Mouse (Mus musculus): ENCODE data around the gene Nkx2-3.
A peak's percentile ranks its signal among the peaks of the same experiment; 100 is the strongest.

Gene Nkx2-3

GRCm38 (mm10) chr19:43619916-43620479, 7.9 kb downstream of the Nkx2-3 start:
- no peak for DNase-seq (ENCODE audit: low spot score)

GRCm38 (mm10) chr19:43623913-43624312, 11.8 kb downstream of the Nkx2-3 start:
- no peak for DNase-seq (ENCODE audit: low spot score)

DNA sequence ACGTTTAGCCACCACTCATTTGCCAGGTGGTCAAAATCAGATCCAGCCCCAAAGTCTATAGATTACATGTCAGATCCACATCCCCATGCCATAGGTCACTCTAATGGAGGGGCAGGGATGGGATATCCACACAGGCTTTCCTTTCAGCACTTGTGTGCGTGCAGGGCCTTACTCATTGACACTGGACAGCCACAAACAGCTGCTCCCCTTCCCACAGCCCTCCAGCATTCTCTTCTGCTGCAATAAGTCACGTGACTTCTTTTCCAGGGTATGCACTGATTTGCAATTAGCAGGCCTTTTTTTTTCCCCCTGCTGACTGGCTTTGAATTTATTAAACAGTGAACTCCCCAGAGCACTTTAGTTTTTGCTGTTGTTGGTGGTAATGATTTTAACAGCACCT, 14.0 kb downstream of the Nkx2-3 start:
- no peak for DNase-seq (ENCODE audit: low spot score)

- no peak for DNase-seq (ENCODE audit: low spot score)
Measured at GRCm38 (mm10) chr19:43627345-43627744, 15.2 kb downstream of the Nkx2-3 start.

GRCm38 (mm10) chr19:43629088-43629487, 17.0 kb downstream of the Nkx2-3 start:
- DNase-seq (ENCODE audit: low spot score) = no peak

DNA sequence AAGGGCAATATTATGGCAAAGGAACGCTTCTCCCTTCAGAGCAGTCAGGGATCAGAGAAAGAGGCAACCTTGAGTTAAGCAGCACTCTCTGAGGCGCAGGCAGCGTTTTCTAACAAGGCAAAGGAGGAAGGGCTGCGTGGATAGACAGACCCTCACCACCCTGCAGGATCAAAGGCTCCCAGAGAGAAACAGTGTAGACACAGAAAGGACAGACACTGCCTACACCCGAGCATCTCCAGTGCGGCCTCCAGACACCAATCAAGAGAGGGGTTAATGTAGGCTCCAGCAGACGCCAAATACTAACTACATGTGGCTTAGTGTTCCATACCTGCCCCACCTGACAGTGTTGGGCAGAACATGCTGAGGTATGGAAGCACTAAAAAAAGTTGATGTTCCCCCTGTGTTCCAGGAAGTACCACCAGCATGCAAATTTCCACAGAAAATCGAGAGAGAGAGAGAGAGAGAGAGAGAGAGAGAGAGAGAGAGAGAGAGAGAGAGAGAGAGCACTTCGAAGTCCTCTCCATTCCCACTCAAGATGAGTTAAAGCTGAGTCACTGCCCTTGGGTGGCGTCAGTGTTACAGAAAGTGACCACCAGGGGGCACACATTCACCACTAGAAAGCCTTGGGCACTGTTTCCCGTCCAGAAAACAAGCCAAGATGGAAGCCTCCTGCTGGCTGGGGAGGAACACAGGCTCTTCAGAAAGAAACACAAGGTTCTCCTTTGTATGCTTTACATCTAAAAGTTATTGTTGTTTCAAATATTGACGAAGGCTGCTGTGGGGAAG, 18.5 kb downstream of the Nkx2-3 start:
- DNase-seq (ENCODE audit: low spot score) = peak; percentile 83

DNA sequence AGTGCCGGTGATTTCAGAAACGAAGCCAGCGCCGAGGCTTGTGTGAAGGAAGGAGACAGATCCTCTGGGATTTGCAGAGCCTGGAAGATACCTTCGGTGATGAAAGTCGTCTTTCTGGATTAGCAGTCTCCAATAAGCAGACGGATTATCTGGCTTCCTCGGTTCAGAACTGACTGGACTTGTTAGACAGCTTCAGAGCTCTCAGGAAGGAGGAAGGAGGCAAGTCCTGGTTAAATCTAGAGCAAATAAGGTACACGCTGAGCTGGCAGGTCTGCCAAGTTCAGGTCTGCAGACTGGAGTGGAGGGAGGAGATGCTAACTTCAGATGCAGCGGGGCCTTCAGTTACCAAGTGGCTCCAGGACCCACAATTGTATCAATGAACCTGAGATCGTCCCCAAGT, 29.7 kb downstream of the Nkx2-3 start:
- DNase-seq (ENCODE audit: low spot score) = no peak

DNA sequence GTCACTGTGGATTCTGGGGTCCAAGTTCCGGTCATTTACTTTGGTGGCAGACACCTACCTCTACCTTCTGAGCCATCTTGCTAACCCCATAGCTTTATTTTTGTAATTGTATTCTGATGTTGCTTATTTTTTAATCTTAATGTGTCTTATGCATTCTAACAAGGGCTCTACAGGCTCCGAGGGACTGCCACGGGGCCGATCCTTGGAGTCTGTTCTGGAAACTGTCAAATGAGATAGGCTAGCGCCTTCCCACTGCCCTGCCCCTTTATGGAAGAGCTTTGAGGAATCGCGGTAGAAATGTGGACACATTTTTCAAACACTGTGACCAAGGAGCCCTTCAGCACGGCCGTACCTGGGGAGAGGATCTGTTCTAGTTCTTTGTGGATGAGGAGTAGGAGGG, 30.7 kb downstream of the Nkx2-3 start:
- no peak for DNase-seq (ENCODE audit: low spot score)

DNA sequence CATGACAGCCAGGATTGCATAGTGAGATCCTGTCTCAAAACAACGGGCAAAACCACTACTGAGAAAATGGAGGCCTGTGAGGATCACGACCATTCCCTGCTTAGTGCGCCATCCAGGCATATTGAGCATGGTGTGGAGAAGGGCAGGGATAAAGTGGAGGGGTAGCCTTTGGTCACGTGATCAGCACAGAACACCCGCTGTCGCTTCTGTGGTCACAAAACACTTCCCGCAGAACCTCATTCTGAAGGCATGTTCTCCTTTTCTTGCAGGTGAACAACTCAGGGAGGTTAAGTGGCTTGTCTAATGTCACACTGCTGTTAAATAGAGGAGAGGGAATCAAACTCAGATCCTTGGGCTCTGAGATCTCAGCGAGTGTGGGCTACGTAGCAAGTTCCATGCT, 33.4 kb downstream of the Nkx2-3 start:
- no peak for DNase-seq (ENCODE audit: low spot score)

DNA sequence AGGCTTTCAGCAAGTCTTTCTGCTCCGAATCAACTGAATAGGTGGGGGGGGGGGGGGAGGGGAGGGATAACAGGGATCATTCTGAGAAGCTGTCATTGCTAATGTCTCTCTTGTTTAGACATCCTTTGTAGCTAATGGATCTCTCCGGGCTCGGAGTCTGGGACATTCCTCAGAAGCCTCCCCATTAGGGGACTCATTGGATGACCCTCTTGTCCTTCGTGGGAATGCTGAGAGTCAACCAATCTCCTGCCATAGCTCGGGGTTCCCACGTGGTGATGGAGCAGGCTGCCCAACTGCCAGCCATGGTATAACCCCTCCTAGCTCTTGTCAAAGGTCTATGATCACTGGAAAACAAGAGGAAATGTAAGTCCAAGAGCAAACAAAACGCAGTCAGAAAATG, 34.7 kb downstream of the Nkx2-3 start:
- no peak for DNase-seq (ENCODE audit: low spot score)

DNA sequence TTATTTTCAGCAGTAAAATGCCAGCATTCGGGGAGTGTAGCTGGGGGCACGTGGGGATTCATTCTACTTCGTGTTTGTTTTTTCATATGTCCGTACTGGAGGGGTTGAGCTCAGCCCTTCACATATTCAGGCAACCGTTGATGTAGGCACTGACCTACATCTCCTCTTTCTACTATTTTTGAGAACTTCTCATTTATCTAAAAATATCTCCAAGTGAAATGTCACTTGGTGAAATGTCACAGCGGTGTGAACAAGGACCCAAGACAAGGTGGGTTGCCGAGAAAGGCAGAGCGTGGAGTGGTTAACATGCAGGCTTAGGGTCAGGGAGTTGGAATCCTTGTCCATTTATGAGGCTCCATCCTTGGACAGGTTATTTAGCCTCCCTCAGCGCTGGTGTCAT, 35.1 kb downstream of the Nkx2-3 start:
- no peak for DNase-seq (ENCODE audit: low spot score)

GRCm38 (mm10) chr19:43648343-43648742, 36.2 kb downstream of the Nkx2-3 start:
- DNase-seq (ENCODE audit: low spot score) = no peak

GRCm38 (mm10) chr19:43651241-43651785, 39.2 kb downstream of the Nkx2-3 start:
- DNase-seq (ENCODE audit: low spot score) = no peak

GRCm38 (mm10) chr19:43655735-43656492, 43.8 kb downstream of the Nkx2-3 start:
- DNase-seq (ENCODE audit: low spot score) = peak; percentile 47

- no peak for DNase-seq (ENCODE audit: low spot score)
Measured at GRCm38 (mm10) chr19:43659632-43660031, 47.5 kb downstream of the Nkx2-3 start.

DNA sequence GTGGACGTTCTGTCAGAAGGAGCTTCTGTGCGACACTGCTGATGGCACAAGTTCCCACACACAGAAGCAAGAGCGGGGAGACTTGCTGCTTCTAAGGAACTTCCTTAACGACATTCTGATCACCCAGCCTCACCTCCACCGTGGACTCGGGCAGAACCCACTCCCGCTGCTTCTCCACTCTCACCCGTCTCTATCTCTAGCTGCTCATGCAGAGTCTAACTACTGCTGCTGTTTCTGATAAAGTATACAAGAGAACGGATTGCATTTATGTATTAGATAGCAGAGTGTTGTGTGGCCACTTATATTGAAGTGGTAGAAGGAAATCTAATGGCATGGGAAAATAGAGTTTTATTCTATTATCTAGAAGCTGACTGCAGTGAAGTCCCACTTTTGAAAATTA, 48.6 kb downstream of the Nkx2-3 start:
- no peak for DNase-seq (ENCODE audit: low spot score)

DNA sequence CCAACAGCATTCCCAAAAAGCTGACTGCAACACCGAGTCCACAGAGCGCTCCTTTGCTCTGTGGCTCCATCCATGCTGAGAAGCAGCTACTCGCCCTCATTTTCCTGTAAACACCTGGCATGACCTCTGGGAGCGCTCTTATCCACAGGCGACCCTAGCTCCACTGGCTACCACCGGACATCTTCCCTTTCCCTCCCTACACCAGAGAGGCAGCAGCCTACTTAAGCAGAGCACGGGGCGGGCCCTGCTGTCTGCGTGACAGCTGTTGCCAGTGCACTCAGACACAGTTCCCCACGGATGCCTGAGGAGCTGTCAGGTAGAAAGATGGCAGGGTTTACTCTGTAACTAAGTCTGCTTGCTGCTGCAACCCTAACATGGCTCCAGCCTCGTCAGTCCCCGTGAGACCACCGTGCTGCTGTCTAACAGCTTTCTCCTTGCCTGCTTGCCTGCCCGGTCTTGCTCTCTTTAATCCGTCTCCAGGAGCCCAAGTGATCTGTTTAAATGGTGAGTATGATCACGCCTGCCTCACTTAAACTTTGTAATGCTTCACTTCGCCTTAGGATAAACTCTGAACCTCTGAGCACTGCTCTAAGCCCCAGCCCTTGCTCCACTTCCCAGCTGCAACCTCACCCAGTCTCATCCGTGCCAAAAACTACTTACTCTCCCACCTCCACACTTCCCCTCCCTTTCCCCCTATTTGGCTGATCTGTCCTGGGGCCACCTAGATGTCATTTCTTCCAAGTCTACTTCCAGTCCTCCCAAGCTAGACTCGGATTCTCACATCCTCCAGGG, 50.2 kb downstream of the Nkx2-3 start:
- no peak for DNase-seq (ENCODE audit: low spot score)

GRCm38 (mm10) chr19:43663471-43663870, 51.3 kb downstream of the Nkx2-3 start:
- DNase-seq (ENCODE audit: low spot score) = no peak
